Mouse (Mus musculus) MEL-GATA-1-ER (cell line): Measurements from ENCODE around the gene Camkmt.
A peak's percentile ranks its signal among the peaks of the same experiment; 100 is the strongest.

Experiments
- DNase-seq: peaks from one replicate; pipeline ENCODE4 v3.0.0-alpha.2; 2012; ENCODE audit warnings: low read depth; ENCODE audit errors: extremely low read depth

Gene Camkmt

GRCm38 (mm10) chr17:85089621-85090020, 731 bp upstream of the Camkmt start:
- DNase-seq, result peak; percentile 10

GRCm38 (mm10) chr17:85091762-85092161, 1.4 kb downstream of the Camkmt start:
- DNase-seq, result no peak

- no peak for DNase-seq
Observed at GRCm38 (mm10) chr17:85096396-85096795, 6.0 kb downstream of the Camkmt start.

GRCm38 (mm10) chr17:85098677-85099323, 8.4 kb downstream of the Camkmt start:
- no peak for DNase-seq

GRCm38 (mm10) chr17:85100232-85100631, 9.9 kb downstream of the Camkmt start:
- DNase-seq, result no peak

- no peak for DNase-seq
Observed at GRCm38 (mm10) chr17:85101751-85102150, 11.4 kb downstream of the Camkmt start.

- no peak for DNase-seq
Observed at GRCm38 (mm10) chr17:85103310-85103709, 13.0 kb downstream of the Camkmt start.

GRCm38 (mm10) chr17:85110640-85111039, 20.3 kb downstream of the Camkmt start:
- DNase-seq, result no peak

GRCm38 (mm10) chr17:85113441-85113840, 23.1 kb downstream of the Camkmt start:
- no peak for DNase-seq

GRCm38 (mm10) chr17:85116643-85117042, 26.3 kb downstream of the Camkmt start:
- no peak for DNase-seq

GRCm38 (mm10) chr17:85138393-85138792, 48.0 kb downstream of the Camkmt start:
- DNase-seq, result no peak

GRCm38 (mm10) chr17:85141621-85142020, 51.3 kb downstream of the Camkmt start:
- DNase-seq, result no peak

GRCm38 (mm10) chr17:85142495-85143111, 52.3 kb downstream of the Camkmt start:
- no peak for DNase-seq

GRCm38 (mm10) chr17:85144141-85144540, 53.8 kb downstream of the Camkmt start:
- no peak for DNase-seq

GRCm38 (mm10) chr17:85148348-85148747, 58.0 kb downstream of the Camkmt start:
- no peak for DNase-seq

- no peak for DNase-seq
Observed at GRCm38 (mm10) chr17:85149211-85149738, 58.9 kb downstream of the Camkmt start.

GRCm38 (mm10) chr17:85151264-85151663, 60.9 kb downstream of the Camkmt start:
- no peak for DNase-seq

- DNase-seq, result no peak
Observed at GRCm38 (mm10) chr17:85158202-85158601, 67.8 kb downstream of the Camkmt start.

- no peak for DNase-seq
Observed at GRCm38 (mm10) chr17:85159526-85159925, 69.2 kb downstream of the Camkmt start.

- DNase-seq, result no peak
Observed at GRCm38 (mm10) chr17:85160786-85161185, 70.4 kb downstream of the Camkmt start.

GRCm38 (mm10) chr17:85162569-85163271, 72.4 kb downstream of the Camkmt start:
- DNase-seq, result no peak

GRCm38 (mm10) chr17:85163272-85163610, 72.9 kb downstream of the Camkmt start:
- no peak for DNase-seq
